Mouse (Mus musculus) C2C12 (cell line): ENCODE results near the gene Slc12a8. TPM values are rescaled to one million over a fixed set of nuclear protein-coding genes. Genes with fewer than 3 reads are reported as not detected.

Source experiments
- H3K27me3 ChIP-seq: one replicate; pipeline ENCODE4 v1.6.1; 2011; ENCODE audit not compliant: control insufficient read depth, insufficient read depth, insufficient read length
- H3K36me3 ChIP-seq: one replicate; pipeline ENCODE4 v1.6.1; 2011; ENCODE audit not compliant: control insufficient read depth, insufficient read depth
- H3K4me3 ChIP-seq: one replicate; pipeline ENCODE4 v1.5.1; 2011; ENCODE audit warnings: mild to moderate bottlenecking, control low read depth; ENCODE audit not compliant: poor library complexity, insufficient read depth, severe bottlenecking
- H3K79me2 ChIP-seq: one replicate; pipeline ENCODE4 v1.6.1; 2011; ENCODE audit not compliant: control insufficient read depth, insufficient read depth
- H3K79me3 ChIP-seq: one replicate; pipeline ENCODE4 v1.6.1; 2011; ENCODE audit warnings: low read depth, control low read depth
- H3ac ChIP-seq: one replicate; pipeline ENCODE3; 2011; ENCODE audit warnings: low read depth; ENCODE audit not compliant: control insufficient read depth, insufficient read length
- CEBPB ChIP-seq: IDR thresholded peaks from one replicate; pipeline ENCODE4 v1.6.1; 2011; ENCODE audit warnings: low read depth, mild to moderate bottlenecking, control low read depth, moderate library complexity
- CTCF ChIP-seq: IDR thresholded peaks from one replicate; pipeline ENCODE4 v1.5.1; 2011; ENCODE audit not compliant: control insufficient read depth, insufficient read depth, insufficient read length
- FOSL1 ChIP-seq: IDR thresholded peaks from one replicate; pipeline ENCODE4 v1.8.0; 2011; ENCODE audit warnings: mild to moderate bottlenecking, low read length; ENCODE audit not compliant: poor library complexity, insufficient read depth, severe bottlenecking
- MAX ChIP-seq: IDR thresholded peaks from one replicate; pipeline ENCODE4 v1.6.1; 2011; ENCODE audit warnings: mild to moderate bottlenecking, control low read depth
- MYOD1 ChIP-seq: IDR thresholded peaks from one replicate; pipeline ENCODE4 v1.6.1; 2011; ENCODE audit warnings: low read depth; ENCODE audit not compliant: control insufficient read depth, insufficient read length
- MYOG ChIP-seq: IDR thresholded peaks from one replicate; pipeline ENCODE4 v1.6.1; 2011; ENCODE audit not compliant: control insufficient read depth, insufficient read length; ENCODE audit errors: extremely low read depth
- USF1 ChIP-seq: IDR thresholded peaks from one replicate; pipeline ENCODE4 v1.6.1; 2011; ENCODE audit warnings: low read depth, mild to moderate bottlenecking, control low read depth, moderate library complexity
- polyA plus RNA-seq: library from polyadenylated mRNA; unstranded; fragments of >200 nt; fragmentation: generic; extraction: Trizol; gene quantifications from one replicate; pipeline ENCODE4 v1.2.1, GENCODE M21; 2012; ENCODE audit warnings: missing spikeins

The Slc12a8 gene
- polyA plus RNA-seq, 1 experiment = 0.06 TPM

GRCm38 (mm10) chr16:33582495-33582894 is 65.4 kb downstream of the Slc12a8 start:
- no peak for TF ChIP-seq MAX
- no peak for TF ChIP-seq FOSL1
- TF ChIP-seq CTCF = no peak
- TF ChIP-seq MYOG = no peak
- Histone ChIP-seq H3K4me3 (no peak overlapping the region), H3K27me3 (no peaks in the 10 kb centered on the region), H3K36me3 (no peaks in the 10 kb centered on the region), H3ac (no peak overlapping the region), H3K79me3 (no peaks in the 10 kb centered on the region), H3K79me2 (no peaks in the 10 kb centered on the region)

- no peak overlapping the region for H3K4me3 ChIP-seq
- no peaks in the 10 kb centered on the region for H3K79me2 ChIP-seq
- no peak overlapping the region for H3ac ChIP-seq
- TF ChIP-seq CTCF (no peak), FOSL1 (no peak), MYOD1 (no peak), USF1 (no peak), CEBPB (no peak), MAX (no peak), MYOG (no peak)
- no peaks in the 10 kb centered on the region for H3K79me3 ChIP-seq
- no peaks in the 10 kb centered on the region for H3K36me3 ChIP-seq
- H3K27me3 ChIP-seq = no peaks in the 10 kb centered on the region
These were observed 66.2 kb downstream of the Slc12a8 start for GRCm38 (mm10) chr16:33583333-33583732.

GRCm38 (mm10) chr16:33583881-33584454 is 66.8 kb downstream of the Slc12a8 start:
- Histone ChIP-seq H3K79me3 (no peaks in the 10 kb centered on the region), H3K4me3 (no peak overlapping the region), H3K79me2 (no peaks in the 10 kb centered on the region), H3K36me3 (no peaks in the 10 kb centered on the region), H3K27me3 (no peaks in the 10 kb centered on the region), H3ac (no peak overlapping the region)
- TF ChIP-seq MYOG (no peak), CEBPB (no peak), MYOD1 (no peak), FOSL1 (no peak), MAX (no peak), USF1 (no peak), CTCF (no peak)

- H3K36me3 ChIP-seq = no peaks in the 10 kb centered on the region
- H3ac ChIP-seq = no peak overlapping the region
- TF ChIP-seq MYOD1 (no peak), USF1 (no peak), MAX (no peak), CTCF (no peak)
- no peak overlapping the region for H3K4me3 ChIP-seq
- no peaks in the 10 kb centered on the region for H3K79me3 ChIP-seq
- no peaks in the 10 kb centered on the region for H3K79me2 ChIP-seq
- H3K27me3 ChIP-seq = no peaks in the 10 kb centered on the region
These were observed 67.4 kb downstream of the Slc12a8 start for GRCm38 (mm10) chr16:33584455-33585082.

- no peak overlapping the region for H3ac ChIP-seq
- H3K27me3 ChIP-seq = no peaks in the 10 kb centered on the region
- H3K4me3 ChIP-seq = no peak overlapping the region
- H3K79me3 ChIP-seq = no peaks in the 10 kb centered on the region
- no peaks in the 10 kb centered on the region for H3K79me2 ChIP-seq
- TF ChIP-seq FOSL1 = no peak
- TF ChIP-seq CTCF = no peak
- TF ChIP-seq MYOD1 = no peak
- TF ChIP-seq MYOG = no peak
- no peaks in the 10 kb centered on the region for H3K36me3 ChIP-seq
These were observed 67.9 kb downstream of the Slc12a8 start for GRCm38 (mm10) chr16:33585083-33585460.
